Mouse (Mus musculus): ENCODE data around the gene Rab15. TPM values are rescaled to one million over a fixed set of nuclear protein-coding genes. Genes with fewer than 3 reads are reported as not detected.
"Not testable (repeated sequence)": the region's sequence is repeated elsewhere in the genome, so short reads cannot be mapped to it uniquely, and the experiment has no call there.

Rab15 gene
- total RNA-seq (2021): 1 to 10 TPM; 1.7 to 3.1 TPM
- long read RNA-seq, experiment 1, partial matches to known transcripts: 0 of 1 reads
- long read RNA-seq, experiment 1, other reads (novel, unspliced or antisense): 0 of 1 reads
- long read RNA-seq, experiment 2, partial matches to known transcripts: 0 of 2 reads
- long read RNA-seq, experiment 2, other reads (novel, unspliced or antisense): 1 of 2 reads

- DNase-seq (ENCODE audit: low spot score): no peak
Measured at GRCm38 (mm10) chr12:76822651-76823041, at the start of gene Rab15. Gene Rab15 (minus strand): TSS chr12:76822908.

GRCm38 (mm10) chr12:76869561-76869960 is 46.9 kb upstream of the Rab15 start:
- DNase-seq (ENCODE audit: low spot score): no peak

GRCm38 (mm10) chr12:76868463-76869198 is 45.9 kb upstream of the Rab15 start:
- no peak for DNase-seq (ENCODE audit: low spot score)

DNA sequence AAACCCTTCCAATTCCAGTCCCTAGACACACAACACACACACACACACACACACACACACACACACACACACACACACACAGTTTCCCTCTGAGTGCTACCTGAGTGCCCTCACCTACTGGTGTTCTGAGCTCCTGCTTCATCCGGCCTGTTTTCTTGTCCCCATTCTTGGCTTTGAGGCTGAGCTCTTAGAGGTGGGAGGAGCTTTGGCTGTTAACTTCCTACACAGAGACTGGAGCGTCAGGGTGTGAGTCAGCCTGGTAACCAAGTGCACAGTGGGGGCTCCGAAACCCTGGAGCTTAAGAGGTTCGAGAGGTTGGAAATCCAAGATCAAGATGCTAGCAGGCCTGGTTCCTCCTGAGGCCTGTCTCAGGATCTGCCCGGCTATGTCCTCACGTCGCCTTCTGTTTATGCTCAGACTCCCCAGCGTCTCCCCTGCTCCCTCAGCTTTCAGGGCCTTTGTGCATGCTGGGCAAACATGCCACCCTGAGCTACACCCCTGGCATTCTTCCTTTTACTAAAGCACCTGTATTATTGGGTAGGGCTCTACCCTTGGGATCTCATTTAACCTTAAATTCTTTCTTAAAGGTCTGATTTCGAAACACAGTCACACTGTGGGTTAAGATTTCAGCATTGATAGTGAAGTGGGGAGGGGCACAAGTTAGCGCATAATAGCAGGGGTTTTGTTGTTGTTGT is 45.0 kb upstream of the Rab15 start:
- no peak for DNase-seq (ENCODE audit: low spot score)

DNA sequence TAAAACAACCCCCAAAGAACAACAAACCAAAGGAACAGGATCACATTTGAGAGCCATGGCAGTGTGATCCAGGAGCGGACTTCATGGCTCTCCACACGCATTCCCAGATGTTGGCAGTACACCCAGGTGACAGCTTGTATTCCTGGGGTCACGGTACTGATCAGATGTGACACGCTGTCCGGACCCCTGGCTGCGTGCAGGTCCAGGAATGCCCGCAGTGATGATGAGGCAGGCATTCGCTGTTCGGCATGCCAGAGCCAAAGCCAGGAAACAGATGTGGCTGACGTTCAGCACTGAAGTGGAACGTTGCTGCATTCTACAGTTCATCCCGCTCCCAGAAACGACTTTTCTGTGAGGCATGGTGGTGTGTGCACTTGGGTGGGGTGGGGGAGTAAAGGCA is 42.6 kb upstream of the Rab15 start:
- DNase-seq (ENCODE audit: low spot score): no peak

DNA sequence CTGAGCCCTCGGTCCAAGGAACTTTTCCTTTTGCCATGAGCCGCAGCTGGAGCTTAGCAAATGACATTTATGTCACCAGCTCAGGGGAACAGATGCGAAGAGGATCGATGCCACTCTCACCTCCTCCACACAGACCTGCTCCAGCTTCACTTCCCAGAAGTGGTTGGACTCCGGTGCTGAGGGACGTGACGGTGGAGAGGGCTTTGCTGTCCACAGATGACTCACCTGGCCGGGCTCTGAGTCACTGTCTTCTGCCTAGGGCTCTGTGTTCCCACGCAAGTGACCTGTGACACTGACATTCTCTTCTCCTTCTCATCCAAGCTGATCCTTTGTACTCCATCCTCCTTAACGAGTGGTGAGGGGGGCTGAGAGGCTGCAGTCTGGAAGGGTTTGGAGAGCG is 40.9 kb upstream of the Rab15 start:
- no peak for DNase-seq (ENCODE audit: low spot score)

- DNase-seq (ENCODE audit: low spot score): not testable (repeated sequence)
Measured at GRCm38 (mm10) chr12:76858788-76859187, 36.1 kb upstream of the Rab15 start.

GRCm38 (mm10) chr12:76857087-76857486 is 34.4 kb upstream of the Rab15 start:
- no peak for DNase-seq (ENCODE audit: low spot score)

DNA sequence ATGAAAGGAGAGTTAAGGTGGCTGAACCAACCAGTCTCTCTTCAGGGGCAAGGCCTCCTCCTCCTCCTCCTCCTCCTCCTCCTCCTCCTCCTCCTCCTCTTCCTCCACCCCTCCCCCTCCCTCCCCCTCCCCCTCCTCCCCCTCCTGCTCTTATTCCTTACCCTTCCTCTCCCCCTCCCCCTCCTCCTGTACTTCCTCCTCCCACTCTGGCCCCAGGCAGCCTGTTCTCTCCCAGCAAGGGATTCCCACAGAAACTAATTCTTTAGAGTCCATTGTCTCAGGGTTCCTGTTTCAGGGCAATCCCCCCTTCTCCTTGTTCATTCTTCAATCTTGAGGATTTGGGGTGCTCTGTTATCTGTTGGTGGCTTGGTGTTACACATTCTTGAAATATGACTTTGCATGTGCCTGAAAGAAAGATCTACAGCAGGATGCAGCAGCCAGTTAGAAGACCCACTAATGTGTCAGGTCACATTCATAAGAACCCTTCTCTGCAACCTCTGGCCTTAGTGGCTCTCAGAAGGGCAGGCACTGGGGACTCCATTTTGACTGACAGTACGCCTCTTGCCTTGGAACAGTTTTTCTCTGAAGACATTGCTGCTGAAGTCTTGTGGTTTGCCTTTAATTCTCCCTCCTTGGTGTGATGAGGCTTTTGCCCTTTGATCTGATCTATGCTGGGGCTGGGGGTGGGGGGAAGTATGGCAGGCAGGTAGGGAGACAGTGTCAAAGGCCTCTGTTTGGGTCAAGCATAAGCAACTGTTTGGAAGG is 30.9 kb upstream of the Rab15 start:
- DNase-seq (ENCODE audit: low spot score): no peak

DNA sequence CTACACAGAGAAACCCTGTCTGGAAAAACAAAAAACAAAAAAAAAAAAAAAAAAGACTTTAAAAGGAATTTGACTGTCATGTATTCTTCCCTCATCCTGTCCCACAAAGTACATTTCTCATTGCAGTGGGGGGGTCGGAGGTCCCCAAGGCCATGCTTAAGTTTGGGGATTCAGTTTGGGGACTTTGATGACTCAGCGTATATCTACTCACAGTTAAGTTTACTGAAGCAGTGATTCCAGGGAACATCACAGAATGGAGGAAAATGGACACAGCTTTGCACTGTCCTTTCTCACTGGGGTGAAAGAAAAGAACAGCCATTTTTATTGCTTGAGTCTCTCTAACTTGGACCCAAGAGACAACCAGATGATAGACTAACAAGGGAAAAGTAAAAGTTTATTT is 29.7 kb upstream of the Rab15 start:
- DNase-seq (ENCODE audit: low spot score): no peak

DNA sequence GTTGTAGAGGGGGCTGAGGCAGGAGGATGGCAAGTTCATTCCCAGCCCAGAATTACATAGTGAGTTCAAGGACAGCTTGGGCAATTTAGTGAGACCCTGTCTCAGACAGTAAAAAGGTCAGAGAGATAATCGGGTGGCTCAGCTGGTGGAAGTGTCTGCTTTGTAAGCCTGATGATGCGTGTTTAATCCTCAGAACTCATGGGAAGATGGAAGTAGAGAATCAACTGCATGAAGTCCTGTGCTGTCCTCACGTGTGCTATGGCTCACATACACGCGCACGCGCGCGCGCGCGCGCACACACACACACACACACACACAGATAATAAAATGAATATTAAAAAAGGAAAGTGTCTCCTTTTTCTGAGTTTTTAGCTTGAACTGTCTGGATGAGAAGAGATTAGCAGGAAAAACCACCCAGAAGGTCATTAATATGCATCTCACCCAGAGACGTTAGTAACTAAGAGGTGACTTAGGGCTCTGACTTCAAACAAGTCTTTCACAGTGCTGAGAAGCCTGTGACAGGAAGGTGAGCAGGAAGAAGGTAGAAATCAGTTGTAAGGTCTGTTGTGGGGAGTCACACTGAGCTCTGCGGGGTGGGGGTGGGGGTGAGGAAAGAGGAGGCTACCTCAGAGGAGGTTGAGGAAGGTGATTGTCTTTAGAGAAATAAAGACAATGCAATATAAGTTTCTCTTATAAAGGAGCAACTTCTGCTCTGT is 21.8 kb upstream of the Rab15 start:
- no peak for DNase-seq (ENCODE audit: low spot score)

- no peak for DNase-seq (ENCODE audit: low spot score)
Measured at GRCm38 (mm10) chr12:76840081-76840480, 17.4 kb upstream of the Rab15 start.

DNA sequence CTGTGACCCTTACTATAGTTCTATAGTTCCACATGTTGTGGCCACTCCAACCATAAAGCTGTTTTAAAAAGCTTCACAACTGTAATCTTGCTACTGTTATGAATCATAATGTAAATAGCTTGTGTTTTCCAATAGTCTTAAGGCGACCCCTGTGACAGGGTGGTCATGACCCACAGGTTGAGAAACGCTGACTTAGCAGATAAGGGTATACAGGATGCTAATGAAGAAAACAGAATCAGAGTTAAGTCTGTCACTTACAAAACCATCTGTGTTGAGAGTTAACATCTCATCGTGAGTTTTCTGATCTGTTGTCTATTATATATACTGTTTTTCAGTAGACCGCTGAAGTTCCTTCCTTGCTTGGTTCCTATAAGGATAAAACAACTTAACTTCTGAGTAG is 16.6 kb upstream of the Rab15 start:
- no peak for DNase-seq (ENCODE audit: low spot score)

DNA sequence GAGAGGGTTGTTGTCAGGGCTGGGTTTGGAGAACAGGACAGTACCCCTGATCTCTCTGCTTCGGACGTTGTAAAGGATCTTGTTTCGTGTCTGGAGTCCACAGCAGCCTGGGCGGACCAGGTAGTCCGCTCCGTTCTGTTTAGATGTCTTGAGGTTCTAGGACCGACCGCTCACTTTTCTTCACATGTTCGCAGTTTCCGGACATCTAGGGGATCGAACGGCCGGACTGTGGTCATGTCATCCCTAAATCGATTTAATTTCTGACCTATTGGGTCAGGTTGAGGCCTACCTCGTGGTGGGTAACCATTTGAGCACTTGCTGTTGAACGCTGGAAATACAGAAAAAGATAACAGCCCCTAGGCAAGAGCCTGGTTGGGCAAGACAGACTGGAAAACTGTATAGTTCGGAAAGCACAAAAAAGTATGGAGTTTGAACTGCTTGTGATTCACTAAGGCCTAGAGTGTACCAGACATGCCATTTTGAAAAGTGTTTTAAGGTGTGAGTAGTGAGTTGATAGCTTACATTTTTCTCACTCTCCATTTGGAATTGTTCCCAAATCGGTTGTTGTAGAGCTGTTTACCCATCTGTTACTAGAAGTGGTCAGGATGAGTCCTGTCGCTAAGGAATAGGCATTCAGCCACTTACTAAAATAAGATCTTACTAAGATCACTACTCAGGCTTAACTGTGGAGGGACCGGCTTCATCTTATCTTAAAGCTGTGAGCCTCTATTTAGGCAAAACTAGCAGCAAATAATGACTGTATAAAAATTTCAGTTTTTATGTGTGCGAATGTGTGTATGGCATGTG is 15.3 kb upstream of the Rab15 start:
- DNase-seq (ENCODE audit: low spot score): no peak

DNA sequence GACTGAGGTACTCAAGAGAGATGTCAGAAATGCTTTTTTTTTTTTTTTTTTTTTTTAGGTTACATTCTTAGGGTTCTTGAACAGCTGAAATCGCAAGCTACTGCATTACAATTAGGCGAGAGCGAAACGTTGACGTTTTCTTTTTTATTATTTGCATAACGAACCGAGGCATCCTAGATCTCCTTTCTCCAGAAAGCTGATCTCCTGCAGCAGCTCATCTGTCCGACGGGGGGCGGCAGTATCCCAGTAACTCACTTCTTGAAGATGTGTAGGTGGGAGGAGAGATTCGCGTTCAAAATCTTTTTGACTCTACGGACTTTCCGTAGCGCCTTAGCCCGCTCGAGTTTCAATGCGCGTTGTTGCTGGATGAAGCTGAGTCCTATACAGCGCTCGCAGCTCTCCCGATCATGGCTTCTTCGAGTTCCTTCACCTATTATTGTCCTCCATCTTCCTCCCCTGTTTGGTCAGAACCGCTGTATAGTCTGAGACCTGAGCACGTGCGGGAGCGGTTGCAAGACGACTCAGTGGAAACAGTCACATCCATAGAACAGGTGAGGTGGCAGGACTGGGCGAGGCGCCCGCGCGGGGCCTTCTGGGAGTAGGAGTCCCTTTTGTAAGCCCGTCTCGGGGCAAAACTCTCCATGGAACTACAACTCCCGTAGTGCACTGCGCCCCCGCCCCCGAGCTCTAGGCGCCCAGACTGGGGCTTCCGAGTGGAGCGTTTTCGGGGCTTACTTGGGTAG is 14.6 kb upstream of the Rab15 start:
- peak; percentile 97 for DNase-seq (ENCODE audit: low spot score)

DNA sequence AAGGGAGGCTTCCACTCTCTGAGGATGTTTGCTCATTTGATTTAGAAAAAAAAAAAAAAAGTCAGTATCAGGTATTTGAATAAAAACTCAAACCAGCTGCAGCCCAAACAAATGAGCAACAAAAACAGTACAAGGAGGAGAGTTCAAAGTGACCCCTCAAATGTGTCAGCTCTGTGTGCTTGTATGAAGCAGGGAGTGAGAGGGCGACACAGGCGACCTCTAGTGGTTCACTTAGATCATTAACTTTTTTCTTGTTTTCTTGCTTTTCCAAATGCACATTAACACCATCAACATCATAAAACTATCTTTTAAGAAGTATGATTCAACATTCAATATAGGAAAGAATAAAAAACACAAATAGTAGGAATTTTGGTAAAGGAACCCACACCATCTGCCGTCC is 10.0 kb upstream of the Rab15 start:
- no peak for DNase-seq (ENCODE audit: low spot score)

DNA sequence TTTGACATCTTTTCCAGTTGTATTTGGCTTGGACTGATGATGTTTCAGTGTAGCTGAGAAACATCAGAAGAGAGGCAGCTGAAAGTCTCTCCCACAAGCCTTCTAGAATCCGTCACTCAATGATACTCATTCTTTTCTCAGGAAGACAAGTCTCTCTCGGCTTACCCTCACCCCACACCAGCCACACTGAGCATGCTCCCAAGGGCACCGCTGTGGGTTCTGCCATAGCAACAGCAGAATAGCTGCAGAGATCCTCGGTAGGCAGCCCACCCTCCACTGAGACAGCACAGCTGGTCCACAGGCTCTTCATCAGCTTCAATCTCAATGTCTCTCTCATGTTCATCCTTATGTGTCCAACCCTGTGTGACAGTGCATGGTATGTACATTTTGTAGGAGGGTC is 2.6 kb upstream of the Rab15 start:
- DNase-seq (ENCODE audit: low spot score): no peak

DNA sequence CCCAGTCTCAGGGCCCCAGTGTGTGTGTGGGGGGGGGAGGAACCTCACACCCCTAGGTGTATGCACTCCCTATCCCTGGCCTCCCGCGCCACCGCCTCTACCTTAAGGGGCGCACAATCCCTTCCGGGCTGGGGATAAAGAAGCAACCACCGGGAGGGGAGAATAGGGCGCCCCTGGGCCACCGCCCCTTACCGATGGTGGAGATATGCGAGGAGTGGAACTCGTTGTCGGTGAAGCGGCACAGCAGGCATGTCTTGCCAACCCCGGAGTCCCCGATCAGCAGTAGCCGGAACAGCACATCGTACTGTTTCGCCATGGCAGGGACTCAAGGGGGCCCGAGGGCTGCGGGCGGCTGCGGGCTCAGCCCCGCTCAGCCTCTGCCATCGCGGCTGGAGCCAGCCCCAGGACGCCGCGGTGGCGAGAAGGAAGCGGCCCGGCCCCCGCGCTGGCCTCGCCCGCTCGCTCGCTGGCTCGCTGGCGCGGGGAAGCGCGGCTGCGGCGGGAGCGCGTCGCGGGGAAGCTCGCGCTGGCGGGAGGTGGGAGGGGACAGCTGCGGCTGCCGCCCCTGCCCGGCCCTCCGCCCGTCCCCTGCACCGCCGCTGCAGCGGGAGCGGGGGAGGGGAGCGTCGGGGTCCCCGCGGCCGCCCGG is 582 bp downstream of the Rab15 start:
- no peak for DNase-seq (ENCODE audit: low spot score)

- no peak for DNase-seq (ENCODE audit: low spot score)
Measured at GRCm38 (mm10) chr12:76820615-76821014, 2.1 kb downstream of the Rab15 start.

Measured in gastrocnemius, adult 18-20 months (tissue).